Mouse (Mus musculus): Measurements from ENCODE around the gene Tnnt2. TPM values are rescaled to one million over a fixed set of nuclear protein-coding genes. Genes with fewer than 3 reads are reported as not detected.

Tnnt2 gene
- polyA plus RNA-seq, 1 experiment from 2014 or later, result 4.3 TPM

GRCm38 (mm10) chr1:135846632-135847031, 10.5 kb downstream of the Tnnt2 start:
- no peak for ATAC-seq (ENCODE audit: low read depth)

GRCm38 (mm10) chr1:135847139-135847562, 11.0 kb downstream of the Tnnt2 start:
- Histone ChIP-seq H3K27me3 (peaks cover 3% of the 10 kb centered on the region; the same call in 1 of the 2 replicates), H3K36me3 (no peaks in the 10 kb centered on the region), H3K4me3 (replicated peaks) (no peak overlapping the region), H3K4me1 (replicated peaks) (peaks cover 26% of the 10 kb centered on the region), H3K9ac (no peak overlapping the region), H3K9me3 (replicated peaks) (no peaks in the 10 kb centered on the region), H3K27ac (no peak overlapping the region), H3K4me2 (no peak overlapping the region)
- WGBS (ENCODE audit: insufficient replicate concordance), result 17% methylated on average over 6 of the region's 6 CpGs
- ATAC-seq (ENCODE audit: low read depth) (peak; percentile 56; the same call in 1 of the 2 replicates), DNase-seq (peak; percentile 56)

More at GRCm38 (mm10) chr1:135846632-135847031, 10.5 kb downstream of the Tnnt2 start:
- Histone ChIP-seq H3K27ac (no peak overlapping the region), H3K4me2 (no peak overlapping the region), H3K4me1 (replicated peaks) (peaks cover 21% of the 10 kb centered on the region), H3K4me3 (replicated peaks) (no peak overlapping the region), H3K27me3 (peaks cover 3% of the 10 kb centered on the region; the same call in 1 of the 2 replicates), H3K9ac (no peak overlapping the region), H3K9me3 (replicated peaks) (no peaks in the 10 kb centered on the region), H3K36me3 (no peaks in the 10 kb centered on the region)
- WGBS (ENCODE audit: insufficient replicate concordance), result 79% methylated on average over 5 of the region's 5 CpGs
- DNase-seq, result no peak

- H3K4me2 ChIP-seq, result no peak overlapping the region
- H3K4me3 ChIP-seq (replicated peaks), result no peak overlapping the region
- no peak overlapping the region for H3K9ac ChIP-seq
- 49% methylated on average over 17 of the region's 17 CpGs for WGBS (ENCODE audit: insufficient replicate concordance)
- peaks cover 32% of the 10 kb centered on the region for H3K4me1 ChIP-seq (replicated peaks)
- ATAC-seq (ENCODE audit: low read depth) (no peak), DNase-seq (no peak)
- H3K27me3 ChIP-seq, result no peaks in the 10 kb centered on the region; the same call in 1 of the 2 replicates
- no peaks in the 10 kb centered on the region for H3K9me3 ChIP-seq (replicated peaks)
- H3K27ac ChIP-seq, result no peak overlapping the region
- H3K36me3 ChIP-seq, result no peaks in the 10 kb centered on the region
Measured at GRCm38 (mm10) chr1:135847611-135848351, 11.6 kb downstream of the Tnnt2 start.

- H3K27me3 ChIP-seq, result no peaks in the 10 kb centered on the region; the same call in 1 of the 2 replicates
- no peak overlapping the region for H3K4me2 ChIP-seq
- no peaks in the 10 kb centered on the region for H3K9me3 ChIP-seq (replicated peaks)
- no peaks in the 10 kb centered on the region for H3K36me3 ChIP-seq
- peaks cover 53% of the 10 kb centered on the region for H3K4me1 ChIP-seq (replicated peaks)
- DNase-seq (peak; percentile 13), ATAC-seq (ENCODE audit: low read depth) (0 out of 2 replicates have a peak, but pooled peaks have one; percentile 35)
- 64% methylated on average over 12 of the region's 12 CpGs for WGBS (ENCODE audit: insufficient replicate concordance)
- no peak overlapping the region for H3K4me3 ChIP-seq (replicated peaks)
- H3K27ac ChIP-seq, result no peak overlapping the region
- no peak overlapping the region for H3K9ac ChIP-seq
Measured at GRCm38 (mm10) chr1:135850722-135851512, 14.8 kb downstream of the Tnnt2 start.

GRCm38 (mm10) chr1:135852044-135852756, 16.0 kb downstream of the Tnnt2 start:
- Histone ChIP-seq H3K4me3 (replicated peaks) (no peak overlapping the region), H3K9me3 (replicated peaks) (no peaks in the 10 kb centered on the region), H3K9ac (no peak overlapping the region), H3K36me3 (no peaks in the 10 kb centered on the region), H3K27me3 (no peaks in the 10 kb centered on the region; the same call in 1 of the 2 replicates), H3K4me2 (no peak overlapping the region), H3K4me1 (replicated peaks) (peaks cover 56% of the 10 kb centered on the region), H3K27ac (no peak overlapping the region)
- no peak for DNase-seq
- ATAC-seq (ENCODE audit: low read depth), result no peak
- 51% methylated on average over 13 of the region's 13 CpGs for WGBS (ENCODE audit: insufficient replicate concordance)

DNA sequence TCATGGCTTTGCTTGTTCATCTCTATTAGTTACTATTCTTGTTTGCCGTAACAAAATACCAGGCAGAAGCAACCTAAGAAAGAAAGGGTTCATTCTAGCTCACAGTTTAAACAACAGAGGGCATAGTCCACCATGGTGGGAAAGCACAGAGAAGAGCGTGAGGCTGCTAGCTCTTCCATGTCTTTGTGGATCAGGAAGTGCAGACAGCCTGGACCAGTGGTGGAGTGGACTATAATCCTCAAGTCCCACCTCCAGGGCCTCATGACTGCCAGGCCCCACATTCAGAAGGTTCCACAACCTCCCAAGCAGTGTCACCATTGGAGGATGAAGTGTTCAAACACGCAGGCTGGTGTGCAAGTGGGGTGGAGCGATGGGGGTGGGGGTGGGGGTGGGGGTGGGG, 17.0 kb downstream of the Tnnt2 start:
- no peak overlapping the region for H3K4me2 ChIP-seq
- no peaks in the 10 kb centered on the region; the same call in 1 of the 2 replicates for H3K27me3 ChIP-seq
- no peak overlapping the region for H3K4me3 ChIP-seq (replicated peaks)
- no peak overlapping the region for H3K27ac ChIP-seq
- 67% methylated on average over 4 of the region's 4 CpGs for WGBS (ENCODE audit: insufficient replicate concordance)
- DNase-seq (no peak), ATAC-seq (ENCODE audit: low read depth) (no peak)
- peaks cover 61% of the 10 kb centered on the region for H3K4me1 ChIP-seq (replicated peaks)
- no peak overlapping the region for H3K9ac ChIP-seq
- H3K36me3 ChIP-seq, result no peaks in the 10 kb centered on the region
- no peaks in the 10 kb centered on the region for H3K9me3 ChIP-seq (replicated peaks)

- Histone ChIP-seq H3K9ac (no peak overlapping the region), H3K4me3 (replicated peaks) (no peak overlapping the region), H3K4me2 (no peak overlapping the region), H3K27me3 (no peaks in the 10 kb centered on the region), H3K36me3 (no peaks in the 10 kb centered on the region), H3K9me3 (replicated peaks) (no peaks in the 10 kb centered on the region), H3K4me1 (replicated peaks) (peaks cover 61% of the 10 kb centered on the region), H3K27ac (no peak overlapping the region)
- ATAC-seq (ENCODE audit: low read depth), result no peak
- 60% methylated on average over 6 of the region's 6 CpGs for WGBS (ENCODE audit: insufficient replicate concordance)
- no peak for DNase-seq
Measured at GRCm38 (mm10) chr1:135854591-135855343, 18.6 kb downstream of the Tnnt2 start.

GRCm38 (mm10) chr1:135855344-135855687, 19.2 kb downstream of the Tnnt2 start:
- no peak for ATAC-seq (ENCODE audit: low read depth)
- 85% methylated on average over 1 of the region's 1 CpGs for WGBS (ENCODE audit: insufficient replicate concordance)
- H3K4me1 ChIP-seq (replicated peaks), result peaks cover 61% of the 10 kb centered on the region

DNA sequence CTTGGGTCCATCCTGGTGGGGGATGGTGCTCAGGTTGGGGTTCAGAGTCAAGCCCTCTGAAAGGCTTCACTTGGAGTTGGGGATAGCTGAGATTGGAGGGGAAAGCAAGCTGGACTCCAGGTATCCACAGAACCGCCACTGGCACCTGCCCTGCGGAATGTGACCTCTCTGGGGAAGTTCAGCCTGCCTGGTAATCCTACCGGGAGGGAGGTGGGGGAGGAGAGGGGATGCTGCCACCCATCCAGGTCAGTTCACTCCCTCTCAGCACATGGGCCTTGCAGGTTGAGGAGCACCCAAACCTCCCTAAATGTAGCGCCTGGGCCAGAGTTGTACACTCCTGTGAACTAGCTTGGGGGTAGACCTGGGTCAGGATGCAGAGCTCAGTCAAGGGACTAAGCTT, 19.9 kb downstream of the Tnnt2 start:
- H3K9ac ChIP-seq, result no peak overlapping the region
- no peaks in the 10 kb centered on the region for H3K9me3 ChIP-seq (replicated peaks)
- no peaks in the 10 kb centered on the region for H3K27me3 ChIP-seq
- peaks cover 59% of the 10 kb centered on the region for H3K4me1 ChIP-seq (replicated peaks)
- ATAC-seq (ENCODE audit: low read depth), result no peak
- H3K4me3 ChIP-seq (replicated peaks), result no peak overlapping the region
- WGBS (ENCODE audit: insufficient replicate concordance), result 66% methylated on average over 4 of the region's 4 CpGs
- DNase-seq, result no peak
- H3K36me3 ChIP-seq, result no peaks in the 10 kb centered on the region
- H3K4me2 ChIP-seq, result no peak overlapping the region
- H3K27ac ChIP-seq, result no peak overlapping the region

More at GRCm38 (mm10) chr1:135855344-135855687, 19.2 kb downstream of the Tnnt2 start:
- Histone ChIP-seq H3K9me3 (replicated peaks) (no peaks in the 10 kb centered on the region), H3K9ac (no peak overlapping the region), H3K27me3 (no peaks in the 10 kb centered on the region), H3K4me2 (no peak overlapping the region), H3K4me3 (replicated peaks) (no peak overlapping the region), H3K36me3 (no peaks in the 10 kb centered on the region), H3K27ac (no peak overlapping the region)
- no peak for DNase-seq

DNA sequence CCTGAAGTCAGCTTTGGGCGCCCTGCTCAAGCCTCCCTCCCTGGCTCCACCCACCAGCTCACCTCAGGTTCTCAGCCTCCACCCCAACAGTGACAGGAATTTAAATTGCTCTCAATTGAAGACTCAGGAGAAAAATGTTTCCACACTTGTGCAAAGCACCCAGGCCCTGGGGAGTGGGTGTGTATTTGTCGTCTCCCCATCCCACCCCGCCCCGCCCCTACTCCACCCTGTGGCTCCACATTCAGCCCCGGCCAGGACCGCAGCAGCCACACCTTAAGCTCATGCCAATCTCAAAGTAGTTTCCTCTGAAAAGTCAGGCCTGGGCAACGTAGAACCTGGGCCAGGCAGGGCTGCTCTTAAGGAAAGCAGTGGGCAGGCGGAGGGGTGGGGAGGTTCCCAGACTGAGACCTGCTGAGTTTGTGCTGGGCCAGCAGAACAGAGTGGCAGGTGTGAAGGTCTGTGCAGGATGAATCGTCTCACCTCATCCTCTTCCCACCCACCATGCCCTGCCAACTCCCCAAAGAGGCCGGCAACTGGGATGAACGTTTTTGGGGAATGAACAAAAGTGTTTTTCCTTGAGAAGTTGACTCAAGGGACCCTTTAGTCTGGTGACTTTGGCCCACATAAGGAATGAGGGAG, 21.1 kb downstream of the Tnnt2 start:
- H3K36me3 ChIP-seq, result no peaks in the 10 kb centered on the region
- no peak overlapping the region for H3K4me3 ChIP-seq (replicated peaks)
- peak; percentile 46; the same call in 1 of the 2 replicates for ATAC-seq (ENCODE audit: low read depth)
- H3K4me1 ChIP-seq (replicated peaks), result peaks cover 47% of the 10 kb centered on the region
- no peak overlapping the region for H3K27ac ChIP-seq
- no peaks in the 10 kb centered on the region for H3K9me3 ChIP-seq (replicated peaks)
- no peak overlapping the region for H3K9ac ChIP-seq
- H3K4me2 ChIP-seq, result no peak overlapping the region
- no peak for DNase-seq
- no peaks in the 10 kb centered on the region for H3K27me3 ChIP-seq
- WGBS (ENCODE audit: insufficient replicate concordance), result 45% methylated on average over 11 of the region's 11 CpGs

Measured in liver, embryonic 13.5 days (tissue).